Mouse (Mus musculus) heart, adult 2 months (tissue): ENCODE measurements around the gene Ctla4. TPM values are rescaled to one million over a fixed set of nuclear protein-coding genes. Genes with fewer than 3 reads are reported as not detected.

Experiments used
- DNase-seq, 2 experiments: peaks; one replicate each; pipeline ENCODE4 v3.0.0; 2021
- H3K27ac ChIP-seq: fragments of 200-600 bp; 2 replicates; pipeline ENCODE4 v1.8.1; 2022
- H3K27me3 ChIP-seq: fragments of 200-500 bp; 2 replicates; pipeline ENCODE4 v1.6.1; 2012; ENCODE audit warnings: mild to moderate bottlenecking, low read length, inconsistent platforms, mixed read lengths; ENCODE audit not compliant: control insufficient read depth, insufficient read depth
- H3K36me3 ChIP-seq: fragments of 200-500 bp; 2 replicates; pipeline ENCODE4 v1.6.1; 2012; ENCODE audit warnings: low read length, inconsistent platforms; ENCODE audit not compliant: control insufficient read depth, insufficient read depth
- H3K4me1 ChIP-seq: fragments of 200-500 bp; 2 replicates; pipeline ENCODE4 v1.6.1; 2011; ENCODE audit warnings: low read length; ENCODE audit not compliant: control insufficient read depth, insufficient read depth
- H3K4me3 ChIP-seq: fragments of 200-600 bp; 2 replicates; pipeline ENCODE4 v1.8.1; 2022
- H3K79me2 ChIP-seq: fragments of 200-500 bp; replicated peaks from 2 replicates; pipeline ENCODE4 v1.6.1; 2012; ENCODE audit warnings: mild to moderate bottlenecking, inconsistent platforms, low read length, moderate library complexity, mixed read lengths; ENCODE audit not compliant: control insufficient read depth, insufficient read depth
- H3K9ac ChIP-seq: fragments of 200-500 bp; 2 replicates; pipeline ENCODE4 v1.6.1; 2012; ENCODE audit warnings: low read depth, mild to moderate bottlenecking, control low read depth, inconsistent platforms, low read length, mixed read lengths
- CTCF ChIP-seq: fragments of 200-600 bp; IDR thresholded peaks from 2 replicates; pipeline ENCODE4 v1.8.1; 2022; ENCODE audit warnings: antibody characterized with exemption, mild to moderate bottlenecking, moderate library complexity
- EP300 ChIP-seq: fragments of 200-500 bp; IDR thresholded peaks from 2 replicates; pipeline ENCODE4 v1.6.1; 2011; ENCODE audit warnings: low read depth, low read length, control low read depth; ENCODE audit not compliant: insufficient read depth
- POLR2A ChIP-seq: fragments of 200-500 bp; IDR thresholded peaks from 2 replicates; pipeline ENCODE4 v1.6.1; 2011; ENCODE audit warnings: mild to moderate bottlenecking, low read depth, low read length, control low read depth; ENCODE audit not compliant: insufficient read depth
- WGBS: fragments of 180-500 bp; shearing (Covaris S2); methylation state at CpG from one replicate; pipeline ENCODE4 v1.1.7; 2018; 5-methylcytosine and 5-hydroxymethylcytosine counted together
- intact Hi-C: fragments of 180-260 bp; cut with DNase I; formaldehyde crosslinking; loops from one replicate; pipeline ENCODE4 v1.15.1; 2025
- polyA plus RNA-seq: library from polyadenylated mRNA; depleted of rRNA; stranded (reverse); fragments of >200 nt; gene quantifications from 2 replicates; pipeline ENCODE4 v1.2.3, GENCODE M21; 2012
- total RNA-seq, 2 experiments: library from RNA; stranded (reverse); gene quantifications; 2 replicates each; pipeline ENCODE4 v1.2.3; 2021

The Ctla4 gene
- total and polyA plus RNA-seq, 3 experiments, result 0.74 to 0.91 (median 0.86) TPM

DNA sequence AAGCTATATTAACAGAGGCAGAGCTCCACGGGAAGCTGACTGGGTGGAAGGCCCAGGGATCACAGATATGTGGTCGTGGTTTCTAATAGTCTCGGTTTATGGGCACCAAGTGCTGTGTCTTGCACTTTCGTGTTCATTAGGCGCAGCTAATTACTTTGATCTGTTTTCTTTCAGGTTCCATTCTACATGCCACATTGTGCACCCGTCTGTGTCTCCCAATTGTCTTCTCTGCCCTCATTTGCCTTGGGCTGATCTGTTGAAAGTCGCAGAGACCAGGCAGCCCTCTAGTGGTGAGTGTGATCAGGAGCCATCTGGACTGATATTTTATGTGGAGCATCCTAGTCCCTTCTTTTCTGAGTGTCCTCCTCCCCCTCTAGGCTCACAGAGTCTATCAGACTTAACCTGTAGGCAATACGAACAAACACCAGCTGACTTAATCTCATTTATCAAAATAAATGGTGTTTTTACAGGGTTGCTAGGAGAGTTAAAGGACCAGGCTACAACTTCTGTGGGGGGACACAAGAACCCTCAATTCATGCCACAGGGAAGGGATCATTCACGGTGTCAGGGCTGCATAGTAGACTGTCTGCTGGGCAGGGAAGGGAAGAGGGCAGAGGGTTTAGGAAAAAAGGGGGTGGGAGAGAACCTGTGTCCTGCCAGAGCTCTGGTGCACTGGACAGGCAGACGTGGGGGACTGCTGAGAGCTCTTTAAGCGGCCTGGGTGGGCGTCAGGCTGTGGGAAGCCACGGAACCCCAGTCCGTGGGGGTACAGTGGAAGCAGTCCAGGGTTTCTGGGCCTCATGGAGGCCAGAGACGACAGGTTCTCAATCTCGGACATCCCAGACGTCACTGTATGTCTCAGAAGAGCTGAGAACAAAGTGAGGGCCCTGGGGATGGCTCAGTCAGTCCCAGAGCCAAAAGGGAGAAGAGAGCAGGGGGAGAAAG is 18.2 kb upstream of the Ctla4 start:
- Histone ChIP-seq H3K79me2 (no peaks in the 10 kb centered on the region), H3K4me3 (no peak overlapping the region), H3K27ac (no peak overlapping the region), H3K36me3 (peaks cover 5% of the 10 kb centered on the region; the same call in 1 of the 2 replicates), H3K27me3 (no peaks in the 10 kb centered on the region), H3K4me1 (peaks cover 6% of the 10 kb centered on the region), H3K9ac (no peak overlapping the region)
- TF ChIP-seq CTCF (peak; percentile 83), EP300 (peak; percentile 63; the same call in 1 of the 2 replicates), POLR2A (no peak)
- 77% methylated on average over 17 of the region's 17 CpGs for WGBS
- peak in 1 of 2 experiments; percentile 57 for DNase-seq
- intact Hi-C loops, result loop anchor here (2.0 kb wide), 1 partner anchor 30 kb away; no protein-coding TSS in a partner anchor

- H3K9ac ChIP-seq, result no peak overlapping the region
Measured at GRCm38 (mm10) chr1:60875267-60875666, 11.5 kb upstream of the Ctla4 start.

GRCm38 (mm10) chr1:60880116-60880867 is 6.5 kb upstream of the Ctla4 start:
- Histone ChIP-seq H3K36me3 (no peaks in the 10 kb centered on the region), H3K27me3 (no peaks in the 10 kb centered on the region), H3K79me2 (no peaks in the 10 kb centered on the region), H3K27ac (no peak overlapping the region), H3K4me1 (no peaks in the 10 kb centered on the region), H3K4me3 (no peak overlapping the region), H3K9ac (no peak overlapping the region)
- 83% methylated on average over 10 of the region's 10 CpGs for WGBS
- TF ChIP-seq CTCF, result no peak
- no peak for TF ChIP-seq POLR2A
- TF ChIP-seq EP300, result no peak
- intact Hi-C loops, result no loop called here
- no peak for DNase-seq

More at GRCm38 (mm10) chr1:60875267-60875666, 11.5 kb upstream of the Ctla4 start:
- Histone ChIP-seq H3K36me3 (no peaks in the 10 kb centered on the region), H3K4me1 (no peaks in the 10 kb centered on the region), H3K79me2 (no peaks in the 10 kb centered on the region), H3K4me3 (no peak overlapping the region), H3K27me3 (no peaks in the 10 kb centered on the region), H3K27ac (no peak overlapping the region)
- TF ChIP-seq CTCF (no peak), POLR2A (no peak), EP300 (no peak)
- 50% methylated on average over 3 of the region's 3 CpGs for WGBS
- intact Hi-C loops, result no loop called here
- DNase-seq, result no peak

DNA sequence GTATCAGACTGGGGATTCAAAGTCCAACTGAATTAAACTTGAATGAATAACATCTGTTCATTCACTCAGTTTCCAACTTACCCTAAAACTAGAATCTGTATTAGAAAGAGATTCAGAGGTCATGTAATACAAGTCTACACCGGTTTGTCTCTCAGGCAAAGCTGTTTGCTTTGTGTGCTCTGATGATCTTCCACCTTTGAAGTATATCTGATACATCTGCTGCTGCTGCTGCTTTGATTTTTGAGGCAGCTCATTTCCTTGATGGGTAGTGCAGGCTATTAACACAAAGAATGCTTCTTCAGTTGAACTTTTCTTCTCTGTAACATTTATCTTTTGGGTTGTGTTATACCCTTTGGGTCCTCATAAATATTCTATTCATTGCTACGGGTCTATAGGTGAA is 4.0 kb upstream of the Ctla4 start:
- Histone ChIP-seq H3K4me3 (no peak overlapping the region), H3K27ac (no peak overlapping the region), H3K4me1 (no peaks in the 10 kb centered on the region), H3K9ac (no peak overlapping the region), H3K27me3 (no peaks in the 10 kb centered on the region), H3K79me2 (no peaks in the 10 kb centered on the region), H3K36me3 (no peaks in the 10 kb centered on the region)
- intact Hi-C loops, result no loop called here
- 75% methylated on average over 2 of the region's 2 CpGs for WGBS
- TF ChIP-seq EP300, result no peak
- TF ChIP-seq POLR2A, result no peak
- no peak for TF ChIP-seq CTCF
- no peak for DNase-seq

DNA sequence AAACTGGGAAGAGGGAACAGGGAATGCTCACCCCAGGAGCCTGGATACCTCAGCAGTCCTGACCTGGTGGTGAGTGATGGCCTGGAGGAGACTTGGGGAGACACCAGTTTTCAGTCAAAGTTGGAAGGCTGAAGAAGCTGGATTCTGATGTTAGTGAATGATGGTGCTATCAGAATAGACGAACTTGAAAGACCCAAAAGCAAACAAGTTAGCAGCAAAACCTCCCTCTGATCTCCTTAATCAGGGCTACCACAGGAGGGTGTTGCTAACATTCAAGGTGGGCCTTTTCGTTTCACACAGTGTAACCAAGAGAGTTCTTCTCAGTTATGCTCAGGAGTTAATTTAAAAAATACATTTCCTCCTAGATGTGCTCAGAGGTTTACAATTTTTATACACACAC is 3.5 kb upstream of the Ctla4 start:
- no peaks in the 10 kb centered on the region for H3K36me3 ChIP-seq
- intact Hi-C loops, result no loop called here
- no peaks in the 10 kb centered on the region for H3K4me1 ChIP-seq
- no peaks in the 10 kb centered on the region for H3K79me2 ChIP-seq
- no peak overlapping the region for H3K27ac ChIP-seq
- WGBS, result 73% methylated on average over 2 of the region's 2 CpGs
- TF ChIP-seq CTCF (no peak), EP300 (no peak), POLR2A (no peak)
- no peak for DNase-seq
- H3K9ac ChIP-seq, result no peak overlapping the region
- H3K4me3 ChIP-seq, result no peak overlapping the region
- no peaks in the 10 kb centered on the region for H3K27me3 ChIP-seq

GRCm38 (mm10) chr1:60884611-60885010 is 2.2 kb upstream of the Ctla4 start:
- no peaks in the 10 kb centered on the region for H3K36me3 ChIP-seq
- no peak for DNase-seq
- TF ChIP-seq EP300 (no peak), CTCF (no peak), POLR2A (no peak)
- WGBS, result 40% methylated on average over 1 of the region's 1 CpGs
- H3K4me3 ChIP-seq, result no peak overlapping the region
- intact Hi-C loops, result no loop called here
- no peaks in the 10 kb centered on the region for H3K4me1 ChIP-seq
- H3K9ac ChIP-seq, result no peak overlapping the region
- H3K27ac ChIP-seq, result no peak overlapping the region
- no peaks in the 10 kb centered on the region for H3K27me3 ChIP-seq
- no peaks in the 10 kb centered on the region for H3K79me2 ChIP-seq
